Mouse (Mus musculus): ENCODE measurements around the gene Kcnv2. TPM values are rescaled to one million over a fixed set of nuclear protein-coding genes. Genes with fewer than 3 reads are reported as not detected.

Kcnv2 gene
- polyA plus RNA-seq, 1 experiment from 2014 or later, result 0.13 TPM

DNA sequence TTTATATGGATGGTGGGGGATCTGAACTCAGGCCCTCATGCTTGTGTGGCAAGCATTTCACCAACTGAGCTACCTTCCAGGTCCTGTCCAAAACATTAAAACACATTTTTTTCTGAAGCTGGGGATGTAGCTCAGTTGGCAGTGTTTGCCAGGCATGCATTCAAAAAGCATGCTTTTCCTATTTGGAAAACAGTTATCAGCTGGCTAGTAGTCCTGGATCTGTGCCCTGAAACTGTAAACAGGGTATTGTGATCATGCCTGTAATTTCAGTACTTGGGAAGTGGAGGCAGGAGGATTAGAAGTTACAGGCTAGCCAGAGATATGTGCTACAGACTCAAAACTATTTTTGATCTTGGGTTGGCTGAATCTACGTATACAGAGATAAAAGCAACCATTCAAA lies 59.7 kb downstream of the Kcnv2 start:
- H3K36me3 ChIP-seq (ENCODE audit: control insufficient read depth, insufficient read depth, low read length), result peaks cover 14% of the 10 kb centered on the region
- 86% methylated on average over 1 of the region's 1 CpGs for WGBS
- no peak overlapping the region for H3K4me3 ChIP-seq (ENCODE audit: low read length)
- H3K9ac ChIP-seq (ENCODE audit: low read depth, low read length), result no peak overlapping the region
- H3K27me3 ChIP-seq (replicated peaks; ENCODE audit: control insufficient read depth, insufficient read depth, low read length), result no peaks in the 10 kb centered on the region
- no peak overlapping the region for H3K4me2 ChIP-seq (ENCODE audit: low read length)
- no peak overlapping the region for H3K27ac ChIP-seq (ENCODE audit: low read depth, low read length)
- no peaks in the 10 kb centered on the region for H3K9me3 ChIP-seq (ENCODE audit: control insufficient read depth, low read length)
- no peak for ATAC-seq
- H3K4me1 ChIP-seq (ENCODE audit: control insufficient read depth, insufficient read depth, low read depth, low read length), result no peaks in the 10 kb centered on the region

DNA sequence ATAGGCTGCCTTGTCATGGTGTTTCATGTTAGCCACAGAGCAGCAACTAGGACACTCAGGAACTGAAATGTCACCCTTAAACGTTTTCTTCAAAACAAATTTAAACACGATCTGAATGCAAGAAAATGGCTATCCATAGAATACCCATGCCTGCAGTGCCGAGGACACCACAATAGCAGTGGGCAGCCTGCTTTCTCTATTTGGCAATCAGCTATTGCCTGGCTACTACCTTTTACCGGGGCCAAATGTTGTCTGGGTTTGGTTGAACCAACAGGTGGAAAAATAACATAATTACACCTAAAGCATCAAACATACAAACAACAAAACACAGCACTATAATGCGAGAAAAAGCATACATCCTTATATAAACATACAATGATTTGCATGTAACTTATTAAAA lies 60.9 kb downstream of the Kcnv2 start:
- Histone ChIP-seq H3K9me3 (ENCODE audit: control insufficient read depth, low read length) (no peaks in the 10 kb centered on the region), H3K27ac (ENCODE audit: low read depth, low read length) (no peak overlapping the region), H3K9ac (ENCODE audit: low read depth, low read length) (no peak overlapping the region), H3K36me3 (ENCODE audit: control insufficient read depth, insufficient read depth, low read length) (peaks cover 14% of the 10 kb centered on the region), H3K4me1 (ENCODE audit: control insufficient read depth, insufficient read depth, low read depth, low read length) (no peaks in the 10 kb centered on the region), H3K4me3 (ENCODE audit: low read length) (no peak overlapping the region), H3K27me3 (replicated peaks; ENCODE audit: control insufficient read depth, insufficient read depth, low read length) (no peaks in the 10 kb centered on the region), H3K4me2 (ENCODE audit: low read length) (no peak overlapping the region)
- 93% methylated on average over 5 of the region's 5 CpGs for WGBS
- ATAC-seq, result no peak

DNA sequence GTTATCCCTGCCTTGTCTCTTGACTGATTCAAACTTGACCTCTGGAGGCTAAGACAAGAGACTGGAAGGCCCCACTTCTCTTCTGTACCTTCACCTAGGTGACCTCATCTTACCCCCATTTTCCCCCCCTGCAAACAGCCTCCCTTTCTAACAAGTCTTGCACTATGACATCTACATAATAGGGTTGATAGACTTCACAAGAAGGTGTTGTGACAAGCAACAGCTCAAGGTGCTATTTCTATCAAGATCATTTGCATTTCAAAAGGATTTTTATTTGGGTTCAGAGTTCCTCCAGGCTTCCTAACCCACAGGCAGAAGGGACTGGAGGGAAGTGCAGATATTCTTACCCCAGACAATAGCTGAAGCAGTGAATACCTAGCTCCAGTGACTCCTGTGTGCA lies 62.9 kb downstream of the Kcnv2 start:
- Histone ChIP-seq H3K9me3 (ENCODE audit: control insufficient read depth, low read length) (no peaks in the 10 kb centered on the region), H3K27me3 (replicated peaks; ENCODE audit: control insufficient read depth, insufficient read depth, low read length) (no peaks in the 10 kb centered on the region), H3K9ac (ENCODE audit: low read depth, low read length) (no peak overlapping the region), H3K27ac (ENCODE audit: low read depth, low read length) (no peak overlapping the region), H3K4me3 (ENCODE audit: low read length) (no peak overlapping the region), H3K4me1 (ENCODE audit: control insufficient read depth, insufficient read depth, low read depth, low read length) (no peaks in the 10 kb centered on the region), H3K36me3 (ENCODE audit: control insufficient read depth, insufficient read depth, low read length) (peaks cover 14% of the 10 kb centered on the region), H3K4me2 (ENCODE audit: low read length) (no peak overlapping the region)
- ATAC-seq, result no peak

Other genes starting within 250 kb of the Kcnv2 start
- gene Vldlr, start 106.1 kb upstream of the Kcnv2 start, polyA plus RNA-seq (2015; fragmentation: Nextera tagmentation; extraction: Ambion mirVana), result 30.3 and 32.7 TPM in 2 replicates
- 51.7 TPM in 2 replicates for gene Pum3, start 107.2 kb downstream of the Kcnv2 start, polyA plus RNA-seq (2015; fragmentation: Nextera tagmentation; extraction: Ambion mirVana)

Data from hindbrain, embryonic 16.5 days (tissue).